Mouse (Mus musculus): ENCODE results near the gene Mesp2.

Mesp2 gene

DNA sequence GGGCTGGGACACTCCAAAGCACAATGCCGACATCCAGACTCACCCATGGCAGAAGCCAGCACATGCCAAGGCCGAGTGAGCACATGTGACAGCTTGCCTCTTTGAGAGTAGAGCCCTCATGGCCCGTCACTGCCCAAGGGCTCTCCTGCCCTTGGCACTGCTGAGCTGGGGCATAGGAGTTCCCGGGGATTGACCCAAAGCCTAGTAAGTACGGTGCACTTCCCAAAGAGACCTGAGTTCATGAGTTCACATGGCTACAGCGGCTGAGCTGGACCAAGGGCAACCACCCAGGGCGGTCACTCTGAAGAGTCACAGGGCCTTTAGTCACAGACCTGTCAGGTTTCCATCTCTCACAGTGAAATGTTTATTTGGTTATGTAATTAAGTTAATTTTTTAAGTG, 2.0 kb upstream of the Mesp2 start:
- no peak for DNase-seq

GRCm38 (mm10) chr7:79813409-79813808, 2.9 kb downstream of the Mesp2 start:
- no peak for DNase-seq

- no peak for DNase-seq
Observed at GRCm38 (mm10) chr7:79818321-79818720, 7.8 kb downstream of the Mesp2 start.

DNA sequence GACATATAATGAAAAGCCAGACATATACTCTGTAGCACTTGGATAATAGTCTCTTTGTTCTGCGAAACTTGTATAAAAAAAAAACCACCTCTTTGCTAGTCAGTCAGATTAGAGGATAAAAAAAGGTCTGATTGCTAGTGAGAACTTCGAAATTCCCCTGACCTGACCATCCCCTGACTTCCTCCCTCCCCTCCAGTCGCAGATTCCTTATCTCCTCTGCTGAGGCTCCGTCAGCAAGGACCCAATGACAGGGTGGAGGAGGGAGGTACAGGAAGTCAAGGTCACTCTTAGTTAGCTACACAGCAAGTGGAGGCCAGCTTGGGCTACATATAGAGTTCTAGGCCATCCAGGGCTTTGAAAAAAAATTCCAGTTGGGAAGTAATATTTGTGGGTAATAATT, 9.0 kb downstream of the Mesp2 start:
- no peak for DNase-seq

DNA sequence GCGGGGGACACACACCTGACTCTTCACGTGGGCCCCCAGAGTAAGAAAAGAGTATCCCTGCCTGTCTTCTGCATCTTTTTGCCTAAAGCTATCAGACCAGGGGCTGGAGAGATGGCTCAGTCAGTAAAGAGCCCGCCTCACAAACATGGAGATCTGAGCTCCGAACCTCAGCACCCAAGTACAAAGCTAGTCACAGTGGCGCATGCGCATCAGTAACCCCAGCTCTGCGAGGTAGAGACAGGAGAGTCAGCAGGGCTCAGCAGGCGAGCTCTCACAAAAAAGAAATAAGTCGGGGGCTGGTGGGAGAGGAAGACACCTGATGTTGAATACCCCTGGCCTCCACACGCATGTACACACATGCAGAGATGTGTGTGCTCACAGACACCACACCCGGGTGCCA, 9.5 kb downstream of the Mesp2 start:
- no peak for DNase-seq

- DNase-seq: no peak
Observed at GRCm38 (mm10) chr7:79822092-79822695, 11.7 kb downstream of the Mesp2 start.

- no peak for DNase-seq
Observed at GRCm38 (mm10) chr7:79828341-79828740, 17.8 kb downstream of the Mesp2 start.

DNA sequence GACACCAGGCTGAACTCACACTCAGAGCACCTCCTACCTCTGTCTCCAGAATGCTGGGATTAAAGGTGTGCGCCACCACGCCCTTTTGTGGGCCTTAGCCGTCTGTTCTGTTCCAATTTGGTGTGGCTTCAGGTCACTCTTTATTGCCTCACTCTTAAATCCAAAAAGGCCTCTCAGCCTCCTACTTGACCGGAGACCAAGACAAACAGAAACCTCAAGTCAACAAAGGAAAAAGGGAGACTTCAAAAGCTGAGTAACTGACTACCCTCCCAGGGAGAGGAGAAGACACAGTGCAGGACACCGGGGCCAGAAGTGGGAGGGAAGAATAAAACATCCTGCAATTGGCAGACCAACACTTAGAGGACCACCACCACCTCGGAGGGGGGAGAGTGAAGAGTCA, 20.6 kb downstream of the Mesp2 start:
- DNase-seq: no peak

GRCm38 (mm10) chr7:79831585-79831984, 21.1 kb downstream of the Mesp2 start:
- no peak for DNase-seq

DNA sequence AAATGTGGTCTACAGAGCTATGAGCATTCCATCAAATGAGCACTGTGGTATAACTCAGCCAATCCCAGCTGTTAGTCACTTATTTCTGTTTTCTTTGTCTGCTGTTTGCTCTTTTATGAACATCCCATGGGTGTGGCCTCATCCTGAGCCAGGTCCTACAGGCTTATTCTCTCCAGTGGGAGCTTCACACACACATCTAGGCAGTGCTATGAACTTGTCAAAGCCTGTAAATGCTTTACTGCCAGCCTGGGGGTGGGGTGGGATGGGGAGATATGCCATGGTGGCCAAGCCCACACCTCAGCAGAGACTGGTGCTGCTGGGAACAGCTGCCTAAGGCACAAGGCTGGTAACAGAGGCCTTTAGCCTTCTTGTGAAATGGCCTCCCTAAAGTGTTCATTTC, 22.5 kb downstream of the Mesp2 start:
- no peak for DNase-seq

GRCm38 (mm10) chr7:79835196-79835595, 24.7 kb downstream of the Mesp2 start:
- DNase-seq: no peak

DNA sequence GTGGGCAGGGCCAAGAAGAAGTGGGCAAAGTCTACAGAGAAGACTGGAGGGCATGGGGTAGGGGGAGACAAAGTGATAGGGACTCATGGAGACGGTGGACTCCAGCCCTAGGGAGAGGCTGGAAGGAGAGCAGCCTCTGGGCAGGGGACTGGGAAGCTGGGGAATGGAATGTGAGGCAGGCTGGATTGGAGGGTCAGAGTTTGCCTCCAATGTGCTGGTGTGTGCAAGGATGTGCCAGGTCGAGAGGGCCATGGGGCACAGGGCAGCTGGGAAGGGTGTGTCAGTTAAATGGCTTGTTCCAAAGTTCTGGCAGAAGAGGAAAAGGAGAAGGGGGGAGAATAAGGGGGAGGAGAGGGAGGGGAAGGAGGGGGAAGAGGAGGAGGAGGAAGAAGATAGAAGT, 26.7 kb downstream of the Mesp2 start:
- no peak for DNase-seq

GRCm38 (mm10) chr7:79842163-79842562, 31.6 kb downstream of the Mesp2 start:
- DNase-seq: no peak

DNA sequence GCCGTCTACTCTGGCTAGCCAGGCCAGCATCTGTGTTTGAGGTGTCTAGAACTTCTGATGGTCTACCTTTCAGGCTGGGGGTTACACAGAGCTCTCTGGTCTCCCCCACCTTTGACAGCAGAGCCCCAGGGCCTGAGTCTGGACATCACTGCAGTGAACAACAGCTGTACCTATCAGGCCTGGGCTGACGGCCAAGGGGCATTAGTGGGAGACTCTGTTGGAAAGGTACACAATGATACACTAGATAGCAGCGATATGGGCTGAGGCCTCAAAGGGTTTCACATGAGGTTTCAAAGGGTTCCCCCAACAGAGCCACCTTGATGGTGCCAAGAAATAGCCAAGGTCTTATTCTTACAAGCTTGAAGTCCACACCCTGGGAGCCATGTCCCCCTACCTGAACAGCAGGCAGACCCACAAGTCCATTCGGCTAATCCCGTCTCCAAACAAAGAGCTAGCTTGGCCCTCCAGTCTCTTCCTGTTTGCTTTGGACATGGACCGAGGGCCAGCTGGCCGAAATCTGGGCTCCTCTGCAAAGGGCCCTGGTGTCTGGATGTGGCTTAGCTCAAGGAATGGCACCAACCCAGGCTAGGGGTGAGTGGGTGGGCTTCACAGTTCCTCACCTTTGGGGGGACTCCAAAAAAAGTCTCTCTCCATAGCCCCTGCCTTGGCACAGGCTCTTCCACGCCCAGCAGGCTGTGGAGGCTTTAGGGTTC, 33.7 kb downstream of the Mesp2 start:
- DNase-seq: no peak

GRCm38 (mm10) chr7:79846342-79846741, 35.8 kb downstream of the Mesp2 start:
- no peak for DNase-seq

DNA sequence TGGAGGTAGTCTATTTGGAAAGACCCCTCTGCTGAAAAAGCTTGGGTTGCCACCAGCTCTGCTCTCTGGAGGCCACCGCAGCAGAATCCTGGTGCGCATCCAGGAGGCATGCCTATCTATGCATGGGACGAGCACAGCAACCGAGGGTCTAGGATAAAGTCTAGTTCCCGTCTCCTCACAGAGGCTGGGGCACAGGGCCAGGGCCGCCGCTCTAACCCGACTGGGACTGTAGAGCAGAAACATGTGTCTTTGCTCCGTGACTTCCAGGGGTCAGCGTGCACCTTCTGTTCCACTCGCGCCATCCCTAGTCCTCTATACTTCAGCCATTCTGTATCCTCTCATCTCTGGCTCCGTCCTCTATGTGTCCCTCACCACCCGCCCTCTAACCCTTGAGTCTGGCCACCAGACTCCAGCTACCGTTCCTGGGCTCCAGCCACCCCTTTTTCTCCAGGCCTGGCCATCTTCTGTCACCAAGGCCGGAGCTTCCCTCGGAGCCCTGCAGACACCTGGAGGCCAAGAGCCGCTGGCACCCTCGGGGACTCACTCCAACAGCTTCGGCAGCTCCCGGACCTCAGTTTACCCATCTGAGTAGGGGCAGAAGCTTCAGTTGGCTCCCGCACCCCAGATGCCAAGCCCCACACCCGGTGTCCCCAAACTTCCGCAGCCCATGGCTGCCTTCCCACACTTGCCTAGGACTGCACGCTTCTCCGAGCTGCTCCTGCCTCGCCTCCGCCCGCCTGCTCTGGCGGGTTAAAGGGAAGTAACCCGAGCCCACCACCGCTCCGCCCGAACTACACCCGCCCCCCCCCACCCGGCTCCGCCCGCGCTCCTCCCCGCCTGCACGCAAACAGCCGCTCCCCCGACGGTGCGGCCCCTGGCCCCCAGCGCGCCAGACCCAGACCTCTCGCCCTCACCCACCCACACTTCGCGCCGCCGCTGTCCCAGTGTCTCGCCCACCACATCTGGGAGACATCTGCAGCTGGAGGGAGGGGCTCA, 37.2 kb downstream of the Mesp2 start:
- DNase-seq: no peak

DNA sequence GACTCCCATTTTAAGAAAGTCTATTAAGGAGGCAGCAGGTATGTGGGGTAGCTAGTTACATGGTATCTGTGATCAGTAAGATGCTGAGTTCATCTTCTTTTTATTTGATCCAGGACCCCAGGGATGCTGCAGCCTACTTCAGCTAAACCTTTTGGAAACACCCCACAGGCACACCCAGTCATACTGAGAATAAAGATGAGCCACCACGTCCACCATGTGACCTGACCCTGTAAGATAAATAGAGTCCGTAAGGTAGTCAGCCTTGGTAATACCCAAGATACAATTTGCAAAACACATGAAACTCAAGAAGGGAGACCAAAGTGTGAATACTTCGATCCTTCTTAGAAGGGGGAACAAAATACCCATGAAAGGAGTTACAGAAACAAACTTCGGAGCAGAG, 45.8 kb downstream of the Mesp2 start:
- no peak for DNase-seq

DNA sequence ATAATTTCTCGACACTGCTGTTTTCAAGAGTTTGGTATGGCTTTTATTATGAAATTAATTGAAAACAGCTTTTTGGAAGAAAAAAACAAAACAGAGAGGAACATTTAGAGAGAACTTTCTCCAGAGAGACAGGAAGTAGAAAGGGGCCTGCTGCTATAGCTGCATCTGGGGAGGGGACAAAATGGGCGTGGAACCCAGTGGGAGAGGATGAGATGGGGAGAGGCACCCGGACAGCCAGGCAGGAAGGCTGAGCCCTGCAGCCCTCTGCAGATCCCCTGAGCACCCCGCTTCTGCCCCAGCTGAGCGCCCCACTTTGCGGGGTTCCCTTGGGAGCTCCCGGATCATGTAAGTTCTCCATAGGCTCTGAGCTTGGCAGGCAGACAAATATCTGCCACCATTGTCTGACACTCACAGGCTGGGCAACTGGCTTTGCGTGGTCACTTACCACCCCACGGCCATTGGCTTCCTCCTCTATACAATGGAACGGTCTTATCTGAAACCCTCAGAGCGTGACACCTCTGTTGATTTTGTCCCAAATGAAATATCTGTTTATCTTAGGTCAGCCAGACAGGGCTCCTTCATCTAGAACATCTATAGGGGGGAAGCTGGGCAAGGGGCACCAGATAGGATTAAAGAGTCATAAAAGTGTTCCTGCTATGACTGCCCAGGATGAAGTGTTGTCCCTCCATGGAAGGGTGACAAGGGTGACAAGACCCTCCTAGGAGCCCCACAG, 47.8 kb downstream of the Mesp2 start:
- DNase-seq: no peak

DNA sequence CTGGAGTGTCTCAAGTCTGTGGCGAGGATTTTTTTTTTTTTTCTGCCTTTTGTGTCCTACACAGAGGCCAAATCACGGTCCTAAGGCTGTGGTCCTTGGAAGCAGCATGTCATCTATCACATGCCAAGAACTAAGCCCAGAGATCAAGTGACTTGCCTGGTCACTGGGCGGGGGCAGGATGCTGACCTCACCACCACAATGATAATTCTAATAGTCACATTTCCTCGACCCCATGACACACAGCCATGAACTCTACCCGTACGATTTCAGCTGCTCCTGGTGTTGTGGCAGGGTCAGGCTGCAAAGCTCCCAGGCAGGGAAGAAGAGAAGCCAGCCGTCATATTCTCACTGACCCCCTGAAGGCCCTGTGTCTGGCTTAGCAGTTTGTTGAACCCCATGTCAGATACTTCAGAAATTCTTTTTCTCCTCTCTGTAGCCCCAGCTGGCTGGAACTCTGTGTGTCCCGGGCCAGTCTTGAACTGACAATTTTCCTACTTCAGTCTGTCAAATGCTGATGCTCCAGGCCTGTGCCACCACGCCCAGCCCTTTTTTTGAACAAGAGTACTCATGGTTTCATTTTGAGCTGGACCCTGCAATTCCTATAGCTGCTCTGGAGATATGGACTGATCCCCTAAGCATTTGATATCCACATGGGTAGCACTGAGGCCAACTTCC, 48.6 kb downstream of the Mesp2 start:
- no peak for DNase-seq

DNA sequence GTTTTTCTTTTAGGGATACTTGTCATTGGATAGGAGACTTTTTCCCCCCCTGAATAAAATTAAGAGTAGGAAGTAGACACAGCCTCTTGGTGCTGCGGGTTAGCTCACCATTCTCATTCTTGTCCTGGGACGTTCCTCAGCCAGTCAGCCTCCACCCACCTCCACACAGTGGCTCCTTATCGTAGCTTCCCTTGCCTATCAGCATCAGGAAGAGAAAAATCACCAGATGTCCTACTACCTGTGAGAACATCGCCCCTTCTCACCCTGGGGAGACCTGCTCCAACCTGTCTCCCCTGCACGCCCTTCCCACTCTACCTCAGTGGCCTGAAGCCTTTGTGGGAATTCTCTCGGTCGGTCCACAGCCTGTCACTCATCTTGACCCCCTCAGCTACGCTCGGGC, 50.3 kb downstream of the Mesp2 start, which contains the start of gene Anpep:
Gene Anpep (minus strand): TSS at position 249 of the 400 bp plus-strand sequence.
- DNase-seq: no peak

DNA sequence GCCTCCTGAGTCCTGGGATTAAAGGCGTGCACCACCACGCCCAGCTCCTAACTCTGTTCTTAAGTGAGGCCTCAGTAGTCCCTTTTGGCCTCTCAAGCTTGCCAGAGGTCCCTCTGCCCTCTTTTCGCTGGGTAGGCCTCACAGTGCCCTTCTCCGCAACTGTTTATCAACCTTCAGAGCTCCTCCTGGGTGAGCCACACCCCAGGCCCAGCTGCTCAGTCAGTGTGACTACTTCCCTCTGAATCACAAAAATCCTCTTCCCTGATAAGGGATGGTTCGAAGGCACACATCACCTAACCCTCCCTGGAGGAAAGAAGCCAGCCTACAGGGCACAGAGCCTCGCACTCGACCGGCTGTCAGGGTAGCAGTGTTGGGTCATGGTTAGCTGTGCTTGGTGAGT, 51.3 kb downstream of the Mesp2 start:
- no peak for DNase-seq

Measured in cerebellum, adult 9-10 months (tissue).